Mouse (Mus musculus) intestine, embryonic 16.5 days (tissue): Measurements from ENCODE around the gene Kcng4. TPM values are rescaled to one million over a fixed set of nuclear protein-coding genes. Genes with fewer than 3 reads are reported as not detected.

Experiments
- ATAC-seq: fragments of 200-750 bp; cut with Nextera tagmentation; 2 replicates; pipeline ENCODE4 v1.8.0; 2017; ENCODE audit warnings: moderate TSS enrichment, moderate library complexity
- H3K27ac ChIP-seq: fragments of 300-500 bp; sonication (generic); 2 replicates; pipeline ENCODE4 v1.5.1; 2014; ENCODE audit warnings: mild to moderate bottlenecking, low read length
- H3K27me3 ChIP-seq: fragments of 300-500 bp; sonication (generic); replicated peaks from 2 replicates; pipeline ENCODE4 v1.6.1; 2014; ENCODE audit warnings: low read length, control low read depth, mixed read lengths; ENCODE audit not compliant: control insufficient read depth, insufficient read depth
- H3K36me3 ChIP-seq: fragments of 300-500 bp; sonication (generic); 2 replicates; pipeline ENCODE4 v1.6.1; 2014; ENCODE audit warnings: low read length, control low read depth; ENCODE audit not compliant: control insufficient read depth, insufficient read depth
- H3K4me1 ChIP-seq: fragments of 300-500 bp; sonication (generic); 2 replicates; pipeline ENCODE4 v1.6.1; 2014; ENCODE audit warnings: low read length, control low read depth, mixed read lengths; ENCODE audit not compliant: control insufficient read depth, insufficient read depth
- H3K4me2 ChIP-seq: fragments of 300-500 bp; sonication (generic); 2 replicates; pipeline ENCODE4 v1.6.1; 2014; ENCODE audit warnings: low read depth, low read length, control low read depth
- H3K4me3 ChIP-seq: fragments of 300-500 bp; sonication (generic); 2 replicates; pipeline ENCODE4 v1.5.1; 2014; ENCODE audit warnings: mild to moderate bottlenecking, low read length
- H3K9ac ChIP-seq: fragments of 300-500 bp; sonication (generic); 2 replicates; pipeline ENCODE4 v1.6.1; 2014; ENCODE audit warnings: low read depth, low read length
- H3K9me3 ChIP-seq: fragments of 300-500 bp; sonication (generic); 2 replicates; pipeline ENCODE4 v1.6.1; 2016; ENCODE audit warnings: low read length, control low read depth; ENCODE audit not compliant: control insufficient read depth
- WGBS: fragments of 180-500 bp; shearing (Covaris S2); extraction: QIAGEN DNeasy Blood & Tissue Kit; methylation state at CpG from one replicate; pipeline ENCODE4 v1.1.7; 2014; 5-methylcytosine and 5-hydroxymethylcytosine counted together
- polyA plus RNA-seq: library from polyadenylated mRNA; unstranded; fragments of >200 nt; fragmentation: Nextera tagmentation; extraction: Ambion mirVana; gene quantifications from 2 replicates; pipeline ENCODE4 v1.2.1, GENCODE M21; 2015

Gene Kcng4
- polyA plus RNA-seq, 1 experiment from 2014 or later = 0.23 TPM

GRCm38 (mm10) chr8:119634616-119635336 is 704 bp downstream of the Kcng4 start:
- Histone ChIP-seq H3K9me3 (no peaks in the 10 kb centered on the region), H3K9ac (no peak overlapping the region), H3K4me3 (no peak overlapping the region), H3K4me1 (peaks cover 14% of the 10 kb centered on the region), H3K27me3 (peaks cover 8% of the 10 kb centered on the region; the same call in 1 of the 2 replicates), H3K36me3 (no peaks in the 10 kb centered on the region), H3K27ac (peak overlapping the region; percentile 17; the same call in 1 of the 2 replicates), H3K4me2 (no peak overlapping the region)
- WGBS = 35% methylated on average over 14 of the region's 14 CpGs
- ATAC-seq = no peak

GRCm38 (mm10) chr8:119632909-119633308 is 2.6 kb downstream of the Kcng4 start:
- no peaks in the 10 kb centered on the region for H3K9me3 ChIP-seq
- no peak overlapping the region for H3K4me3 ChIP-seq
- WGBS = 50% methylated on average over 29 of the region's 29 CpGs
- no peaks in the 10 kb centered on the region for H3K36me3 ChIP-seq
- H3K4me1 ChIP-seq = peaks cover 14% of the 10 kb centered on the region
- H3K27ac ChIP-seq = no peak overlapping the region
- H3K4me2 ChIP-seq = no peak overlapping the region
- peaks cover 8% of the 10 kb centered on the region; the same call in 1 of the 2 replicates for H3K27me3 ChIP-seq
- ATAC-seq = no peak
- H3K9ac ChIP-seq = no peak overlapping the region

GRCm38 (mm10) chr8:119632246-119632645 is 3.2 kb downstream of the Kcng4 start:
- Histone ChIP-seq H3K27ac (no peak overlapping the region), H3K9me3 (no peaks in the 10 kb centered on the region), H3K4me1 (peaks cover 14% of the 10 kb centered on the region), H3K27me3 (peaks cover 8% of the 10 kb centered on the region; the same call in 1 of the 2 replicates), H3K4me3 (no peak overlapping the region), H3K9ac (no peak overlapping the region), H3K36me3 (no peaks in the 10 kb centered on the region), H3K4me2 (no peak overlapping the region)
- WGBS = 78% methylated on average over 9 of the region's 9 CpGs
- ATAC-seq = no peak

GRCm38 (mm10) chr8:119630841-119631240 is 4.6 kb downstream of the Kcng4 start:
- Histone ChIP-seq H3K4me1 (peaks cover 12% of the 10 kb centered on the region), H3K27me3 (peaks cover 5% of the 10 kb centered on the region; the same call in 1 of the 2 replicates), H3K36me3 (no peaks in the 10 kb centered on the region), H3K9me3 (no peaks in the 10 kb centered on the region), H3K9ac (no peak overlapping the region), H3K27ac (no peak overlapping the region), H3K4me2 (no peak overlapping the region), H3K4me3 (no peak overlapping the region)
- WGBS = 54% methylated on average over 3 of the region's 3 CpGs
- no peak for ATAC-seq

- WGBS = 39% methylated on average over 10 of the region's 10 CpGs
- H3K9ac ChIP-seq = no peak overlapping the region
- no peak overlapping the region for H3K4me2 ChIP-seq
- H3K36me3 ChIP-seq = no peaks in the 10 kb centered on the region
- H3K4me1 ChIP-seq = 0 out of 2 replicates have a peak, but pooled peaks cover 5% of the 10 kb centered on the region
- no peaks in the 10 kb centered on the region for H3K27me3 ChIP-seq
- no peak overlapping the region for H3K4me3 ChIP-seq
- H3K27ac ChIP-seq = no peak overlapping the region
- H3K9me3 ChIP-seq = no peaks in the 10 kb centered on the region
- peak; percentile 82 for ATAC-seq
Measured at GRCm38 (mm10) chr8:119627613-119628359, 7.7 kb downstream of the Kcng4 start.

- no peak; the same call in 1 of the 2 replicates for ATAC-seq
- Histone ChIP-seq H3K4me1 (0 out of 2 replicates have a peak, but pooled peaks cover 5% of the 10 kb centered on the region), H3K4me3 (no peak overlapping the region), H3K27me3 (no peaks in the 10 kb centered on the region), H3K36me3 (no peaks in the 10 kb centered on the region), H3K27ac (no peak overlapping the region), H3K9me3 (no peaks in the 10 kb centered on the region), H3K4me2 (no peak overlapping the region), H3K9ac (no peak overlapping the region)
- WGBS = 87% methylated on average over 7 of the region's 7 CpGs
Measured at GRCm38 (mm10) chr8:119627199-119627598, 8.3 kb downstream of the Kcng4 start.

- no peak overlapping the region for H3K4me3 ChIP-seq
- H3K27ac ChIP-seq = no peak overlapping the region
- ATAC-seq = no peak
- 0 out of 2 replicates have a peak, but pooled peaks cover under 1% of the 10 kb centered on the region for H3K4me1 ChIP-seq
- H3K4me2 ChIP-seq = no peak overlapping the region
- 83% methylated on average over 22 of the region's 22 CpGs for WGBS
- no peaks in the 10 kb centered on the region for H3K9me3 ChIP-seq
- H3K9ac ChIP-seq = no peak overlapping the region
- H3K27me3 ChIP-seq = no peaks in the 10 kb centered on the region
- no peaks in the 10 kb centered on the region for H3K36me3 ChIP-seq
Measured at GRCm38 (mm10) chr8:119625788-119626187, 9.7 kb downstream of the Kcng4 start.

GRCm38 (mm10) chr8:119624916-119625315 is 10.6 kb downstream of the Kcng4 start:
- WGBS = 91% methylated on average over 7 of the region's 7 CpGs

GRCm38 (mm10) chr8:119623744-119624143 is 11.7 kb downstream of the Kcng4 start:
- no peak for ATAC-seq
- no peak overlapping the region for H3K27ac ChIP-seq
- WGBS = 82% methylated on average over 1 of the region's 1 CpGs
- H3K4me3 ChIP-seq = no peak overlapping the region
- no peaks in the 10 kb centered on the region for H3K27me3 ChIP-seq
- H3K4me1 ChIP-seq = no peaks in the 10 kb centered on the region
- no peak overlapping the region for H3K4me2 ChIP-seq
- H3K9ac ChIP-seq = no peak overlapping the region
- no peaks in the 10 kb centered on the region for H3K9me3 ChIP-seq
- H3K36me3 ChIP-seq = no peaks in the 10 kb centered on the region

More at GRCm38 (mm10) chr8:119624916-119625315, 10.6 kb downstream of the Kcng4 start:
- Histone ChIP-seq H3K4me1 (no peaks in the 10 kb centered on the region), H3K4me2 (no peak overlapping the region), H3K27me3 (no peaks in the 10 kb centered on the region), H3K27ac (no peak overlapping the region), H3K9me3 (no peaks in the 10 kb centered on the region), H3K4me3 (no peak overlapping the region), H3K36me3 (no peaks in the 10 kb centered on the region), H3K9ac (no peak overlapping the region)
- no peak for ATAC-seq
